Mouse (Mus musculus) R1 (cell line): ENCODE measurements around the gene Mtf1.

ENCODE experiments used
- DNase-seq: peaks from one replicate; pipeline ENCODE4 v3.0.0-alpha.2; 2018; ENCODE audit warnings: low read depth, low spot score

Gene Mtf1

DNA sequence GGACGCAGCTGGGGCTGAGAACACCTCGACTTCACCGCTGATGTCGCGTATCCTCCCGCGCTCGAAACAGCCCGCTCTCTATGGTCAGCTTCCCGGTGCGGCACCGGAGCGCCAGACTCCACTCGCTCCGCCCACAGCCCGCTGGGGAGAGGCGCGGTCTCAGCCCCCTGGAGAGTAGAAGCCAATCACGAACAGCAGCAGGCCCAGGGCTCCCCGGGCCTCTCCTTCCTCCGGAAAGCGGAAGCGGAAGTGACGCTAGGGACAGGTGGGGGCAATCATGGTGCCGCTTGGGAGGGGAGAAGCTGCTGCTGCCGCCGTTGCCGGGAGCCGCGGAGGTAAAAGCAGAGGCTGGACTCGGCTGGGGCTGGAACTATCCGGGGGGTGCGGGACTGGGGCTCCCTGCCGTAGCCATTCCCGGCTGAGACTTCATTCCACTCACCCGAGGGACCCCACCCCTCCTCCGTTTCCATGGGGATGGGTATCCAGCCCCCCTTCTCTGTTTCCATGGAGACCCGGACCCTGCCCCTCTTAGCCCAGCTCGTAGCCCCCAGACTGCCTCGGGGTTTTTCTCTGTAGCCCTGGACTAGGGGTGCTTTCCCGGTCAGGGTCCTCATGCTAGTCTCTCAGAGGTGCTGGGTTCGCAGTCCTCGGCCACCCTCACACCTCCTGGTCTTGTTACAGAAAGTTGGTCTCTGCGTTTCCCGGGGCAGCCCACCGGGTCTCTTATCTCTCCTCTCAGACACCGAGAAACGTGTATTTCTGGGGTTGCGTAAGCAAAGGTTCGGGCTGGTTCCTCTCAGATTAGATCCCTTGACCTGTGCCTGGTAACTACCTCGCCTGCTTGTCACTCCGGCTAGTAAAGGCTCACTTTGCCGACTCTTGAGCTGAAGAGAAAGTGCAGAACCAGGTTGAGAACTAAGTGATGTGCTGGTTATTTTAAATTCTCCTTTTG, 681 bp downstream of the Mtf1 start:
- DNase-seq, result peak; percentile 98

- DNase-seq, result no peak
Observed at GRCm38 (mm10) chr4:124803406-124803805, 1.5 kb downstream of the Mtf1 start.

- DNase-seq, result no peak
Observed at GRCm38 (mm10) chr4:124808511-124808910, 6.6 kb downstream of the Mtf1 start.

GRCm38 (mm10) chr4:124809136-124809883, 7.4 kb downstream of the Mtf1 start:
- no peak for DNase-seq

GRCm38 (mm10) chr4:124810056-124810455, 8.2 kb downstream of the Mtf1 start:
- DNase-seq, result no peak

GRCm38 (mm10) chr4:124811347-124811975, 9.6 kb downstream of the Mtf1 start:
- DNase-seq, result peak; percentile 67

DNA sequence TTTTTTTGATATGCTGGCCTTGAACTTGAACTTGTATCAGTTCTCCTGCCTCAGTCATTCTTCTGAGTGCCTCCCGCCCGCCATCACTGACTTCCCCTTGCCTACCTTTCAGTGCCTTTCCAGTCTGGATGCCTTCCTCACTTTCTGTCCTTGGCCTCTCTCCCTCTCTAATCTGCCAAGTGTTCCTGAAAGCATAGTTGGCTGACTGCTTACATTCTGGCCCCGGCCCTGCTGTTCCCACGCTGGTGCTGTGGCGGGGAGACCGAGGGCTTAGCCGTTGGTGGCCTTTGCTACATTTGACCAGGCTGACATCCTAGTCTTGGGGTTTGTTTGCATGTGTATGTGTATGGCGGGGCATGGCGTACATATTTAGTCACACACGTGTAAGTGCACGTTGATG, 14.0 kb downstream of the Mtf1 start:
- DNase-seq, result no peak

GRCm38 (mm10) chr4:124817803-124818202, 15.9 kb downstream of the Mtf1 start:
- DNase-seq, result peak; percentile 81

DNA sequence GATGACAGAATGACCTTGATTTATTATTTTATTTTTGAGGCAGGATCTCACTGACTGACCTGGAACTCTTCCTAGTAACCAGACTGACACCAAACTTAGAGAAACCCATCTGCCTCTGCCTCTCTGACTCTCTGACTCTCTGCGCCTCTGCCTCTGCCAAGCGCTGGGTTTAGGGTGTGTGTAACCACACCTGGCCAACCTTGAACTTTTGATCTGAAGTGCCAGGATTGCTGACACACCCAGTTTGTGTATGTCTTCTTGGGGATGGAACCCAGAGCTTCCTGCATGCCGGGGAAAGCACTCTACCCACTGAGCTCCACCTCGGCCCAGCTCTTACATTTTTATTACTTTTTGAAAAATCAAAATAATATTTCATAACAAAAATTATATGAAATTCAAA, 16.9 kb downstream of the Mtf1 start:
- peak; percentile 46 for DNase-seq

DNA sequence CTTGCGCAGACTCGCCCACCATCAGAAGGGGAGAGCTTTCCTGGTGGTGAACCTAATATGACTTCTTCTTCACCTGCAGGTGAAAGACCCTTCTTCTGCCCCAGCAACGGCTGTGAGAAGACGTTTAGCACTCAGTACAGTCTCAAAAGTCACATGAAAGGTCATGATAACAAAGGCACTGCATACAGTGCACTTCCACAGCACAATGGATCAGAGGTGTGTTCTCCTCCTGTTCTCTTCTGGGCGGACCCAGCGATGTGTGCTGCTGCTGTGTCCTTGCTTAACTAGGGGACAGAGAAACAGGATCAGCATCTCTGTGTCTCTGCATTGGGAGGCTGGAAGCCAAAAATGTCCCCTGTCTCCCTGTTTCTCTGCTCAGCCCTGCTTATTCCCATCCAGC, 23.1 kb downstream of the Mtf1 start:
- DNase-seq, result peak; percentile 92

- DNase-seq, result peak; percentile 80
Observed at GRCm38 (mm10) chr4:124825371-124825965, 23.6 kb downstream of the Mtf1 start.

DNA sequence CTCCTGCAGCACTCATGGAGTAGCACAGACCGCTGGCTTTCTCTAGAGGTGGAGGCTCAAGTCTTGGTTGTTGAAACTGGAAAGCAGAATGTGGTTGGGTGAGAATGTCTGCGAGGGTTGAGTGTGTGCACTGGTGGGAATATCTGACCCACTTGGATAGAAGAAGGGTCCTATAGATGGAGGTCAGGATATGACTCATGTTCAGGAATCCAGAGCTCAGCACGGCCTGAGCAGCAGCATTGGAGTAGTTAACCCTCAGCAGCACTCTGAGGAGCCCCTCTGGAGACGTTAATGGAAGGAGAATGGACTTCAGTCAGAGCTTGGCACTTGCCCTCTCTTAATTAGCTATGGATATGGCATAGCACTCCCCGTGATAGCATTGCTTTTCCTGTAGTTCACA, 27.8 kb downstream of the Mtf1 start:
- no peak for DNase-seq

DNA sequence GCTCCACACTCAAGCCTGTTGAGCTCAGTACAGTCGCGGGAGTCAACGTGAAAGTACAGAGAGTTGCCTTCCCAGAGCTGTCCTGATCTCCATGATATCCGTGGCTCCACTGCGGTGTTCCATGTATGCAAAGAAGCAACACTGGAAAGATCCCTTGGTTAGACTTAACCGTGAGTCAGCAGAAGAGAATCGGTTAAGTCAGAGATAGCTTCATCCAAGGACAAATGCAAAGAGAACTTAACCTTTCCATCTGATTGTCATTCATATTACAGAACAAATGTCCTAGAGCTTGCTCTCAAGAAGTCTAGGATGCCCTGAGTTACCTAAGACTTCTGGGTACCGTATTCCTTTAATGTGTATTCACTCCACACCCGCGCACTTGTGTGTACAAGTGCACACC, 30.9 kb downstream of the Mtf1 start:
- DNase-seq, result peak; percentile 82

DNA sequence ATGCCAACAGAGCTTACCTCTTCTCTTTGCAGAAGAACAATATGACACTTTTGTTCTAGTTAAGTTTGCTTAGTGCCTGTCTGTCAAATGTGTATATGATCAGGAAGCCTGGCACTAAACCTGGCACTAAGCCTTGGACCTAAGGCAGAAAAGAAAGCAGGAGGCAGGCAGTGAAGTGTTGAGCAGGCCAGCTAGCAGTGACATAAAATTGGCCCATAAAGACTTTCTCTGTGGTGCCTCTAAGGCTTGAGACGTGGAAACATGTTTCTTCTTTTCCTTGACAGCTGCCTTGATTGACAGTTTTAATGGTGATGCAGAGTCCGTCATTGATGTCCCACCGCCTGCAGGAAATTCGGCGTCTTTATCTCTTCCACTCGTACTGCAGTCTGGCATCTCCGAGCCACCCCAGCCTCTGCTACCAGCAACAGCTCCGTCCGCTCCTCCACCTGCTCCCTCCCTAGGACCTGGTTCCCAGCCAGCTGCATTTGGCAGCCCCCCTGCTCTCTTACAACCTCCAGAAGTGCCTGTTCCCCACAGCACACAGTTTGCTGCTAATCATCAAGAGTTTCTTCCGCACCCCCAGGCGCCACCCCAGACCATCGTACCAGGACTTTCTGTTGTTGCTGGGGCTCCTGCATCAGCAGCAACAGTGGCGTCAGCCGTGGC, 36.3 kb downstream of the Mtf1 start:
- no peak for DNase-seq

GRCm38 (mm10) chr4:124840998-124841397, 39.1 kb downstream of the Mtf1 start:
- DNase-seq, result peak; percentile 64

- peak; percentile 87 for DNase-seq
Observed at GRCm38 (mm10) chr4:124843493-124843892, 41.6 kb downstream of the Mtf1 start.

GRCm38 (mm10) chr4:124847573-124847972, 45.7 kb downstream of the Mtf1 start:
- DNase-seq, result peak; percentile 86

GRCm38 (mm10) chr4:124849631-124850260, 47.8 kb downstream of the Mtf1 start:
- peak; percentile 55 for DNase-seq

GRCm38 (mm10) chr4:124850261-124850913, 48.5 kb downstream of the Mtf1 start, which contains the start of gene Yrdc:
TSS of gene Yrdc (plus strand) at chr4:124850679.
- DNase-seq, result peak; percentile 94
